Mouse (Mus musculus) thymus, adult 18-20 months (tissue): ENCODE data around the gene C2cd4b.
A peak's percentile ranks its signal among the peaks of the same experiment; 100 is the strongest.

ENCODE experiments used
- DNase-seq, 2 experiments: peaks; one replicate each; pipeline ENCODE4 v3.0.0; 2022; ENCODE audit warnings: mixed read lengths in 2 of 2

C2cd4b gene

DNA sequence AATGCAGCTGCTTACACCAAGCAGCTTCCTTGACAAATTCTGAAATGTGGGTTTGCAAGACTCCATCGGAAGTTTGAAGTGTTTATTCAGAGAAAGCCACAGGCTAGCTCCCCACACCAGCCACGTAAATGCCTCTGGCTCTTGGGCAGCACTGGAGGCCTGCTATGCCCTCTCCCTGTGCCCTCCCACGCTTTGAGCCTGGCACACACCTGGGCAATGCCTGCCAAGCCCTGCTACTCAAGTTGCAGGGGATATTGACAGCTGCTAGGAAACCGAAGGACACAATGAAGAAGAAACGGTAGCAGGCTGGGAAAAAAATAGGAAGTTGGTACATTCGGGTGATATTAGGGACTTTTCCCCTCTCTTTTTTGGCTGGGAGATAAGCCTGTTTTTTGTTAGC, 15.0 kb downstream of the C2cd4b start:
- DNase-seq, result no peak

DNA sequence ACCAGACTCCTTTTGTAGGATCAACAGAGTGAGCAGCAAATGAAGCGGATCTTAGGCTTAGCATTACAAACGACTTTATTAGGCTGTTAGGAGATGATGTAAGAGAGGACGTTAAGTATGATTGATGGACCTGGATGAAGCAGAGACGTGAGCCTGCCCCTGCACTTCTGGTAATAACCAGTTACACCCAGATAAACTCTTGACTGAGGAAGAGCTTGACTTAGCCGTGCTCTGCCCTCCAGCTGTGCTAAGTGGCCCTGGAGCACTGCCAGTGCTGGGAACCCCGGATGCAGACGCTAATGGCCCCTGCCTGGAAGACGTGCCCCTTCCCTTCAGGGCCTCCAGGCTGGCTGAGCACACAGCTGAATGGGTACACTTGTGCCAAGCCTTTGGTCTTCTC, 19.3 kb downstream of the C2cd4b start:
- DNase-seq, result no peak

DNA sequence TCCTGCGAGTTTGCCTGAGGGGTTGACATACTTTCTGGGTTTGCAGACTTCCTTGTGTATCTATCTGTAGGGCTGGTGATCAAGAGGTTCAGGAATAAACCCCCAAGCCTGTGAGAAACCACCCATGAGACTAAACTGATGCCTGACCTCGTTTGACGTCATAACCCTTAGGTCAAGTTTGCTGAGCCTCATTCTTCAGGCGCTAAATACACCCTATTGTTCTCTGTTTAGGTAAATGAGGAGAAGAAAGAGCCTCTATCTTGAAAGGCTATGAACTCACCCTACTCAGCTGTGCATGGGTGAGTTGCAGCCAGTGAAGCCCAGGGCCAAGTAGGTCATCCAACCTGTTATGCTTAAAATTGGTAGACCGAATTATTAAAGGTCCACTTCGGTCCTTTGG, 23.5 kb downstream of the C2cd4b start:
- no peak for DNase-seq

DNA sequence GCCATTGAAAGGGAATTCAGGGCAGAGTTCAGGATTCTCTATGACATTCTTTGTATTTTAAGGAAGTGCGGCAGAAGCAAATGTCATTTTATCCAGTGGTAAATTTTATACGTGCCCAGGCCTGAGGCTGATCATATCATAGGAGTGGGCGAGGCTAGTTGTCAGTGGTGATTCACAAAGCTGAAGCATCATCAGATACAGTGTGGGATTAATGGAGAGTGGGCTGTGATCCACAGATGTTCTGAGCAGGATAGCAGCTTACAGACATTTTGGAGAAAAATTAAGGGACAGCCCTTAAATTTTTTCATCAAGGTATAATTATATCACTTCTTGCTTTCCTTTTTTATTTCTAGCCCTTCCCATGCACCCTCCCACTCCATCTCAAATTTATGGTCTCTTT, 24.2 kb downstream of the C2cd4b start:
- no peak for DNase-seq

DNA sequence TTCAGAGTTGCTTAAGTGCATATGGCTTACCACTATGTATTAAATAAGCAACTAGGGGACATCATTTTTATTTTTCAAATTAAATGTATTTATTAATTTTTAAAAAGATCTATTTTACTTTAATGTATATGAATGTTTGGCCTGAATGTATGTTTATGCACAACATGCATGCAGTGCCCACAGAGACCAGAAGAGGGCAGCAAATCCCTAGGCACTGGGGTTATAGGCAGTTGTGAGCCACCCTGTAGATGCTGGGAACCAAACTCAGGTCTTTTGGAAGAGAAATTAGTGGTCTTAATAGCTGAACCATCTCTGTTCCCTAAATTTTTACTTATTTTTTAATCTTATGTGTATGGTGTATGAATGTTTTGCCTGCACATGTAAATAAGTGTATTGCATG, 24.7 kb downstream of the C2cd4b start:
- no peak for DNase-seq

DNA sequence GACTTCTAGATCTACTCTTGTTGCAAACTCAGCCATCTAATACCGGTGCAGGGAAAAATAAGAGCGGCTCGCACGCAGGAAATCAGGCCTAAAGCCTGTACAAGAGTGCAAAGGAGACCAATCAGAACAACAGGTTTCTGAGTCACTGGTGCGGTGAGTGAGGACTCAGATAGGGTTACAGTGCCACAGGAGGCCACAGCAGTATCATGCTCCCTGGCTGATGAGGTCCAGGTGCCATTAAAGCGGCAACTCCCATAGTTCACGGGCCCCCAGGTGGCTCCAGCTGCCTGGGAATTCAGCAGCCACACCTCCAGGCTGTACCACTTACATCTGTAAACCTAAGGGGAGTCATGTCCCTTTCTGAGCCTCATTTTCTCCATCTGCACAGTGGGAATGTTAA, 27.1 kb downstream of the C2cd4b start:
- no peak for DNase-seq

DNA sequence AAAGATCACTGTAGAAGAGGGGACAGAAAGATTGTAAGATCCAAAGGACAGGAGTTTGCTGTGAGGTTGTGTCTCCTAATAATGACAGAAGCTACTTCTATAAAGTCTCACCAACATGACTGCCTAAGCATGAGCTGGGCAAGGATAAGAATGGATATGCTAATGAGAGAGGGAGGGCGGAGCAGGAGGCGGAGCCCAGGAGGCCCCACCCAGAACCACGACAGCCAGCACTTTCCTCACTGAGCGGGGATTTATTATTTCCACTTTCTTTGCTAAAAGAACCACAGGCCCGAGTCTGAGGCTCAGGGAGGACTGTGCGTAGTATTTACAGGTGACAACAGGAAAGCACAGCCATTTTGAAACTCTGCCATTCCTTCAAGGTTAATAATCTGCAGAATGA, 28.4 kb downstream of the C2cd4b start:
- no peak for DNase-seq

DNA sequence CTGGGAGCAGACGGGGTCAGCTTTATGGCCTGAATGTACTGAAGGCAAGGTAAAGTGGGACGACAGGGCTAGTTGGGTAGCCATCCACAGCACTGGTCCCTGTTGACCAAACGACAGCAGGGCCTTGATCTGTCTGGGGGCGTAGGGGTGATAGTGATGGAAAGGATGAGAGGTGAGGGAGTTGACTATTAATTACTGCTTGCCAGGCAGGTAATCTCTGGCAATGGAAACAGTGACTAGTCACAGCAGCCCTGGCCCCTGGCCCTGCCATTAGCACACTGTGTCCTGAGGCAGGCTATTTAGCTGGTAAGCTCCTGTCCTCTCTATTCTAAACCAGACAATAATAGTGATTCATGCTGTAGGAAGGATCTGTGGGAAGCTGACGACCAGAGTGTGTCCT, 33.2 kb downstream of the C2cd4b start:
- DNase-seq, result no peak

DNA sequence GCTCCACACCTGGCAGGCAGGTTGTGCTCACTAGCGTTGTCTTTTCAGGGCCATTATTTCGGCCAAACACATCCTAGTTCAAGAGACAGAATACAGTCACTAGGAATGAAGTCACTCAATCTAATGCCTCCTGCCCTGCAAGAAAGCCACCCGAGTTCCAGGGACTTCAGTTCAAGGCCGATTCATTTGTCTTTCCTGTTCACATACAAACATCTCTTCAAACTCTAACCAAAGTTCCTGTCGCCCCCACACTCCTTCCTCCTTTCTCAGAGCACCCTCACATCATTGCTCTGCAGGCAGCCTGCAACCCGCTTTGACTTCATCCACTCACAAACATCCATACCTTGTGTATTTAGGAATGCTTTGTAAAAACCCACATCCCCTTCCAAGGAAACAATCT, 34.3 kb downstream of the C2cd4b start:
- DNase-seq, result no peak

DNA sequence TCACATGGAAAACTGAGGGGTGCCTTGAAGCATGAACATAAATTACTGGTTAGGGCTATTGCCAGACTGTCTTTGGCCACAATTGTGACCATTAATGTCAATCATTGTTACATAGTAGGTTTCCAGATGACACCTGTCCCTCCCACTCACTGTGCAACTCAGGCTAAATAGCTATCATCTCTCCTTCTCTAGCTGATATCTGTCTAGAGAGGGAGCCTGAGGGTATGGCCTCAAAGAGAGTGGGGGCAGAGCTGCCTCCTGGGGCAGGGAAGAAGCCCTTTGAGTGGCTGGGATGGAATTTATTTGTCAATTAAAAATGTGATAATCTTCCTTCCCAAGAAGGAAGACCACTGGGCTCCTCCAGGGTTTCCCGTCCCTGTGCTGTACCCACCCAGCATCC, 35.0 kb downstream of the C2cd4b start:
- no peak for DNase-seq

DNA sequence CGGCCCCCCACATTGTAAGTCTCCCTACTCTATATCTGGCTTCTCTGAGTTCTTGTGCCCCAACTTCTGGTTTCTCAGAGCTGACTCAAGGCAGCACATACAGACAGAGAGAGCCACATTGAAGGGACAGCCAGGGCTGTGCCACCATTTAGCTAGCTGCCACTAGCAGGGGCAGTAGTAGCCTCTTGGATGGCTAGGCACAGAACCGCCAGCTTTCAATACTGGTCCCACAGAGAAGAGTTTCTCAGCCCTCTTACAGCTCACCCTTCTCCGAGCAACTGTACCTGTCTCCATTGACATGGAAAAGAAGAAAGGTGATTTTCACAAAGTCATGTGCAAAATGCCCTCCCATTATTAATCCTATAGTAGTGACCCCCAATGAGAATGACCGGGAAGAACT, 35.4 kb downstream of the C2cd4b start:
- DNase-seq, result no peak

DNA sequence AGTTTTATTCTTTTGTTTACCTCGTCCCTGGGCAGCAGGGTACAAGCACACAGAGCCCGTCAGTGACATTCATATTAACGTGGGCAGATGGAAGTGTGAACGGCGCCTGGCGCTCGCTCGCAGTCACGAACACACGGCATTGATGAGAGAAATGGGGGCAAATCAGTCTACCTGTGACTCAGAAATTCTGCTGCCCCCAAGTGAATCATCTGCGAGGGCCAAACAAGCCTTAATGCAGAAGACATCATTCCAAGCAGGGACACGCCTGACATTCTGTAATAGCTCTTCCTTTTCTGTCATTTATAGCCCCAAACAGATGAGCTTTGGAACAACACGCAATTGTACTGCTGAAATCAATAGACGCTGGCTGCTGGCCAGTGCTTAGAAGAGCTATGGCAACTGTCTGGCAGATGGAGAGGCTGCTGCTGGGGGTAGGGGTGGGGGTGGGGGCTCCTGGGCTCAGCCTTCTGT, 36.0 kb downstream of the C2cd4b start:
- DNase-seq, result no peak

DNA sequence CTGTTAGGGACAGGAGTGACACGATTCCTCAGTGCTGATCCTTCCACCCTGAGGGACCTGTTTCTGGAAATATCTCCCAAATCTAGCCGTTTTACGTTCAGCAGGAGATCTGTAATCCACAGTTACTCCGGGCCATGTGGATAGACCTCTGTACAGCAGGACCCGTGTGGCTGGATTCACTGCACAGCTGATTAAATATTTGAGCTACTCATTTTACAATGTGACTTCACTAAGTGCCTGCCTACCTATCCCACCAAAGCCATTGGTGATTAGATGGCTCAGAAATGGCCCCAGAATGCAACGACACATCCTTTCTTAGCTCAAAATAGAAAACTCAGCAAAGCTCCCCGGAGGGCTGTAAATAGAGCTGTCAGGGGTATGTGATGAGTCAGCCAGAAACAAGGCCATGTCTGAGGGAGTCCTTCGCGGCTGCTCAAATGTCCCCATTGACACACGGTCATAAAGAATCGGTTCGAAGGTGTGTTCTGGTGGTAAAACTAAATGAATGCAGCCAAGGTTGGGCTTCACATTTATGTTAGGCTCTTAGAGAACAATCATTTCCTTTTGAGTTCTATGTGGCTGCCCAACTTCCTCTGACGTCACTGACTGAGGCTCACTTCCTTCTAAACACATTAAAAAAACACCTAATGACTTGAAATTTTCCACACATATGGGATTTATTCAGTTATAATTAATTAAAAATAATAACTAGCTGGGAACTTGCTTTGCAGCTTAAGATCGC, 40.0 kb downstream of the C2cd4b start:
- DNase-seq, result no peak

DNA sequence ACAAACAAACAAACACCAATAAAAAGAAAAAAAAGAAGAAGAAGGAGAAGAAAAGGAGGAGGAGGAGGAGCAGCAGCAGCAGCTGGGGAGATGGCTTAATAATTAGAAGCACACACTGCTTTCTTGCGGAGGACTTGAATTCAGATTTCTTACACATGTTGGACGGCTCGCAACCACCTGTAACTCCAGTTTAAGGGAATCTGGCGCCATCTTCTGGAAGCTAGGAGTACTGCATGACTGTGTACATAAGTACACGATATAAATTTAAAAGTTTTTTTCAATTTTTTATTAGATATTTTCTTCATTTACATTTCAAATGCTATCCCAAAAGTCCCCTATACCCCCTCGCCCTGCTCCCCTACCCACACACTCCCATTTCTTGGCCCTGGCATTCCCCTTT, 43.0 kb downstream of the C2cd4b start:
- DNase-seq, result peak in 1 of 2 experiments; percentile 5

DNA sequence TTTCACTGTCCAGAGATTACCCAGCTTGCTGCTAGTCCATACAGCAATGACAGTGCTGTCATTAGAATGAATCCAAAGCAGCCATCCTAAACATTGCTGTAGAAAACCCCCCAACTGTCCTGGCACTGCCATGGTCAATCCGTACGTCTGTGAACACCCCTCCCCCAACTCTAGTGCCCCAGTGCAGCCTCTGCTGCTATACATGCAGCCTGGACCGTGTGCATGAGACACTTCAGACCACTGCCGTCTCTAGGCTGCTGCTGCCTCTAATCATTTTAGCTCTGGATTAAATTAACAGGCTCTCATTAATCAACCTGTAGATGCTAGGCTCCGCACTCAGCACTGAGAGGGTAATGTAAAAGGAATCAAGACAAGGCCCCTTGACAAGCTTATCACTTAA, 47.8 kb downstream of the C2cd4b start:
- DNase-seq, result no peak

DNA sequence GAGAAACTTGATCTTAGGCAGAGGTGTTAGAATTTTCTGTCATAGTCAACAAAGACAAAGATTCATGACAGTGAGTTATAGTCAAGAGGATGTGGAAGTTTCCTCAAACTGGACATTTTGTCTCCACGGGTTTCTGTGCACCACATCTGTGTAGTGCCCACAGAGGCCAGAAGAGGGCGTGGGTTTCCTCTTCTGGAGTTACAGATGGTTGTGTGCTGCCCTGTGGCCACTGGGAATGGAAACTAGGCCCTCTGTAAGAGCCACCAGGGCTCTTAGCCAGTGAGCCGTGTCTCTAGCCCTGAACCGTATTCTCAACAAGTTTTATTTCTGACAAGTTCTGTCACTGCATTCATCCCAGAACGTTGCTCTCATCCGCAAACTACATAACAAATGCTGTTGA, 51.3 kb downstream of the C2cd4b start:
- no peak for DNase-seq
